Comparison of ENCODE assay signal across 8 mouse cellular contexts in genomic region chr14:34777810-34778209, GRCm38 (mm10). TPM values are rescaled to one million over a fixed set of nuclear protein-coding genes. Genes with fewer than 3 reads are reported as not detected.
DNase-seq lines count a peak whose midpoint lies in the region; ATAC-seq and TF ChIP-seq lines count a peak whose summit lies in the region.

No protein-coding gene starts in this region.

- intact Hi-C loops in gastrocnemius, postnatal 14 days (cut with DNase I; ENCODE audit: low total_unique reads) = no loop called here

- no peak overlapping the region for H3K9ac ChIP-seq in kidney, postnatal 0 days (ENCODE audit: low read depth, low read length)

- no peak overlapping the region for H3K4me3 ChIP-seq in kidney, postnatal 0 days (replicated peaks; ENCODE audit: low read depth, low read length)

- no peaks in the 10 kb centered on the region for H3K36me3 ChIP-seq in kidney, postnatal 0 days (ENCODE audit: insufficient read depth, low read length)

- peak; percentile 10 for DNase-seq in gastrocnemius, postnatal 14 days
- DNase-seq in gastrocnemius, postnatal 4 days (ENCODE audit: low spot score in 2 of 2) = no peak
- DNase-seq in MN1 (ENCODE audit: low spot score) = peak; percentile 82
- peak; percentile 73 to 82 for DNase-seq in cerebellum, postnatal 10 days
- peak; percentile 79 for DNase-seq in kidney, postnatal 0 days (ENCODE audit: low spot score)
- peak; percentile 55 for DNase-seq in lung, postnatal 14 days
- peak; percentile 72 for DNase-seq in retina, postnatal 7 days (ENCODE audit: low read depth, low spot score)

- no peaks in the 10 kb centered on the region for H3K4me1 ChIP-seq in kidney, postnatal 0 days (replicated peaks; ENCODE audit: insufficient read depth, low read length)

- ATAC-seq in granulocyte monocyte progenitor cell, adult 5-6 weeks (replicated peaks; ENCODE audit: poor library complexity, severe bottlenecking) = peak; percentile 90
- ATAC-seq in kidney, postnatal 0 days (replicated peaks; ENCODE audit: low FRiP score, low read depth) = 0 out of 2 replicates have a peak, but pooled peaks have one; percentile 40

- H3K27me3 ChIP-seq in kidney, postnatal 0 days (ENCODE audit: insufficient read depth, low read length) = no peaks in the 10 kb centered on the region

- no peak overlapping the region for H3K27ac ChIP-seq in kidney, postnatal 0 days

- no peak overlapping the region for H3K4me2 ChIP-seq in kidney, postnatal 0 days (ENCODE audit: low read length)

- peak; percentile 85 for TF ChIP-seq CTCF in kidney, postnatal 0 days (IDR thresholded peaks at IDR 0.05; ENCODE audit: low read depth)

- 19% methylated on average over 10 of the region's 10 CpGs for WGBS in kidney, postnatal 0 days

- no peaks in the 10 kb centered on the region for H3K9me3 ChIP-seq in kidney, postnatal 0 days (replicated peaks; ENCODE audit: low read length)

RNA-seq across cellular contexts. Expression of gene Grid1, which starts 42.1 kb away (rescaled TPM):
- total RNA-seq in gastrocnemius, postnatal 14 days (2021) = under 1 TPM; 0.04 to 0.24 TPM
- under 1 TPM; 0.27 to 0.34 TPM for total RNA-seq in gastrocnemius, postnatal 4 days (2021)
- not detected in 2 replicates for total RNA-seq in granulocyte monocyte progenitor cell, adult 5-6 weeks (2014; fragmentation: Nextera tagmentation)
- not detected in 2 replicates for total RNA-seq in granulocyte monocyte progenitor cell, adult 5-6 weeks (2017)
- polyA plus RNA-seq in kidney, postnatal 0 days (2015; fragmentation: Nextera tagmentation; extraction: Ambion mirVana) = 0.65 and 0.91 TPM in 2 replicates

Comparison
In these comparisons a context has a peak if more than half of its experiments do, and no peak if none do; other contexts are left out.
1. DNase-seq: peak in gastrocnemius, postnatal 14 days (single experiment), MN1 (single experiment), cerebellum, postnatal 10 days (2 of 2), kidney, postnatal 0 days (single experiment), lung, postnatal 14 days (single experiment) and retina, postnatal 7 days (single experiment); none in gastrocnemius, postnatal 4 days (0 of 2).